Mouse (Mus musculus) megakaryocyte, embryonic 14.5 days (primary cell): Measurements from ENCODE around the gene Arel1.

Source experiments
- FLI1 ChIP-seq: IDR thresholded peaks from 2 replicates; pipeline ENCODE4 v1.6.1; 2012; ENCODE audit warnings: low read length, inconsistent platforms, mixed read lengths
- GATA1 ChIP-seq: IDR thresholded peaks from 3 replicates; pipeline ENCODE4 v1.6.1; 2012; ENCODE audit warnings: mixed read lengths, low read length, inconsistent platforms, borderline replicate concordance

GRCm38 (mm10) chr12:84873434-84873833, 97.3 kb downstream of the Arel1 start:
- TF ChIP-seq GATA1 (no peak), FLI1 (no peak)
